Mouse (Mus musculus) CD4-positive, CD25-positive, alpha-beta regulatory T cell, adult 2 months (primary cell): ENCODE data around the gene Reps2.

Experiments used
- DNase-seq: peaks from one replicate; pipeline ENCODE4 v3.0.0-alpha.2; 2012; ENCODE audit warnings: low read depth, low spot score

The Reps2 gene

DNA sequence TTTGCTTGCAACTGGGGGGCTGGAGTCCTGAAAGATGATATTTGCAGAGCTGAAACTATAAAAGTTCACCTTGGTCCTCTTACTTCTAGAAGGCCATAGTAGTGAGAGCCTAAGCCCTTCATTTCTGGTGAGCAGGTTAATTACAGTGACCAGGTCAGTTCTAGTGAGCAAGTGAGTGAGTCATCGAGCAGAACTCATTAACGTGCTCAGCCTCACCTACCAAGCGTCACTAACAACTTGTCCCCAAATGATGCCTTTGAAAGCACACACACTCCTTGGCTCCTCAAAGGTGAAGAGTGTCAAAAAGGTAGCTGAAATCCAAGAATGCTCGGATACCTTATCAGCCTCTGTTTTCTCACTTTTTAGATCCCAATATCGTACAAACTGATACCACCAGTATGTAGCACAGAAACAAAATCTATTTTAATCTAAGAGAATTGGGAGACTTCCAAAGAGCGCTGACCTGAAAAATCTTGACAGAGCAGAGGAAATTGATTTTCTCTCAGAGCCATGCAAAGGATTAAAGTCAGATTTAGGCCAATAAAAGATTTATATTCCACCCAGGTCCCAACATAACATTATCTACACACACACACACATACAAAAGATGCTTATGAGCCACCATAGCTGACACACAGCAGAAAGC, 53.2 kb downstream of the Reps2 start:
- DNase-seq = no peak

- no peak for DNase-seq
Observed at GRCm38 (mm10) chrX:162589173-162589805, 54.2 kb downstream of the Reps2 start.

- no peak for DNase-seq
Observed at GRCm38 (mm10) chrX:162584349-162584748, 59.1 kb downstream of the Reps2 start.

GRCm38 (mm10) chrX:162580521-162580920, 62.9 kb downstream of the Reps2 start:
- no peak for DNase-seq

GRCm38 (mm10) chrX:162568439-162568838, 75.0 kb downstream of the Reps2 start:
- DNase-seq = no peak

DNA sequence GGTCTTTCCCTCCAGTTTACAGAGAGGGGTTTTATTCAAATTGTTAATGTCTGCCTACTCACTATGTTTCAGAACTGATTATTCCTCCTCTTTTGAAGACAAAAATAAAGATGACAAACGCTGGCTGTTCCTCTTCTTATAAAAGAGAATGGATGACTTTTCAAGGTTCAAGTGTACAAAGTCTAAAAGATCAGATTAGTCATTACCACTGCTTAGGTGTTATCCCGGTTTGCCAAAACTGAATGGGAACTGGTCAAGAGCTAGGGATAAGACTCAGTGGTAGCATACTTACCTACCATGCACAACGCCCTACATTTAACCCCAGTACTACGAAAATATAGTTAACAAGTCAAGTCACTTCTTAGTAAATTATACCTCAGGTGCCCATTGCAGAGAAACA, 77.9 kb downstream of the Reps2 start:
- DNase-seq = no peak

DNA sequence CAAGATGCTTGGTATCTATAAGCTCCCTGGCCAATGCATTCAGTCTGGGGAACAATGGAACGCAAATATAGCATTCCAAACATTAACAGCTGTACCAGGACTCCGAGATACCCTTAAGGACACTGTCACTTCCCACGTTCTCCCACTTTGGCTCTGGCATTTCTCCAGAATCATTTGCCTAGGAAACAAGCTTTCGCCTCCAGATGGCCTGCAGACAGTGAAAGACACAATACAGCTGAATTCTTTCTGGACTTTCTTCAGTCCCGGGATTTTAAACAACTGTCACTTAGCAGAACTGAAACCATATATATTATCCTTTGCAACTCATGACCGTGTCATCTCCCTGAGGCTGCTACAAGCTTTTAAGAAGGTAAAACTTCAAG, 87.0 kb downstream of the Reps2 start:
- DNase-seq = no peak

DNA sequence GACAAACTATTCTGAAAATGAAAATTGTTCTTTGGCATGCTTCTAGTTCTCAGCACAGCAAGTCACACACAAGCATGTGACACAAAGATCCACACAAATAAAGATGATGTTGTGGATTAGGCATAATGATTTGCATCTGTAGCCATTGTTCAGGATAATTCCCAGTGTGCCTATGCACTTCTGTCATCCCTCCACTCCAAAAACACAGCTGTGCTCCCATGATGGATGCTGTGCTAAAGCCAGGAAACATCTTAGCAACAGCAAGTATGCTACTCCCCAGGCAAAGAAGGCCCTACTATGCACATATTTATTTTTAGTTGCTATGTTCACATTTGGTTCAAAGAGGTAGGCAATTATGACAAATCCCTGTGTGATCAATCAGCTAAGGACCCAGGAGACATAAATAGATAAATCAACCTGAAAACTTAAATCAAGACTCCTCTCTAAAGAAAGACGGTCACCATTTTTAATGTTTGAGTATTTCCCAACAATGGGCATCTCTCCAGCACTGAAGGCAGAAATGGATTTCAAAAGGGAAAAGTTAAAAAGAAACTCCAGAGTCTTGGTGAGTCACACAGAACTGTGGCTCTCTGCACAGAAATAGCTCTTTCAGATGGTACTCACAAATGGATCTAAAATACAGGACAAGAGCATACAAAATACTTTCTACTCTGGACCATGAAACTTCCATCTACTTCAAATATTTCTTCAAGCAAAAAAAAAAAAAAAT, 87.6 kb downstream of the Reps2 start:
- DNase-seq = no peak

DNA sequence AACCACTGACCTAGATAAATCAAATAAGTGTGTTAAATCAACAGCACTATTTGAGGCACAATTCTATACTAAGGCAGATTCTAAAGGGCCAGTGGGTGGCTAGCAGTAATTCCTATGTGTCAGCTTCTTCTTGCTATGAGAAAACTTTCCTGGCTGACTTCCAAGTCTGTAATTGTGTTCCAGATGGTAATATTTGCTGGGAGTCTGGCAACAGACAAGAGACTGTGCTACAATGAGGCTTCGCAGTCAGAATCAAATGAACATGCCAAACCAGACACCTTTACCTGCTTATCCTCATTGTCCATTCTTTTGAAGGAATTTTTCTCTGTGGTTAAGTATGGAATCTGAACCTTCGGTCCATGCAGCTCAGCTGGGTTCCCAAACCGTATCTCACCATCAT, 88.9 kb downstream of the Reps2 start:
- no peak for DNase-seq

- no peak for DNase-seq
Observed at GRCm38 (mm10) chrX:162552383-162552782, 91.1 kb downstream of the Reps2 start.

GRCm38 (mm10) chrX:162545037-162545436, 98.4 kb downstream of the Reps2 start:
- no peak for DNase-seq

- DNase-seq = no peak
Observed at GRCm38 (mm10) chrX:162542576-162543227, 100.7 kb downstream of the Reps2 start.

- DNase-seq = no peak
Observed at GRCm38 (mm10) chrX:162541961-162542360, 101.5 kb downstream of the Reps2 start.

- no peak for DNase-seq
Observed at GRCm38 (mm10) chrX:162531016-162531415, 112.4 kb downstream of the Reps2 start.

DNA sequence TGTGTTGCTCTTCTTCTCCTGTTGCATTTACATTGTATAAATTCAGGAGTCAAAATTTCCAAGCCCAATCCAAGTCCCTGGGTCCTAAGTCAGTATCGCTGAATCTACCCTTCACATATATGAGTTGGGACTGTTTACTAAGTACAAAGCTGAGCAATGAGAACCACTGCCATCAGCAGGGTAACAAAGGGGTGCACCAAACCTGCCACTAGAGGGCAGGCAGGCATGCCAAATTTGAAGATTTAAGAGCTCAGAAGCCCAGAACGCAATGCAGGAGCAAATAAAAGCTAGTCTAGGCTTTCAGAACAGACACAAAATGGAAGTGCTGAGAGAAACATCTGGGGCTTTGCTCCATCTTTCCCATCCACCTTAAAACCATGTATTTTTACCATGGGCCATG, 116.2 kb downstream of the Reps2 start:
- DNase-seq = peak; percentile 6

GRCm38 (mm10) chrX:162521831-162522514, 121.5 kb downstream of the Reps2 start:
- no peak for DNase-seq

DNA sequence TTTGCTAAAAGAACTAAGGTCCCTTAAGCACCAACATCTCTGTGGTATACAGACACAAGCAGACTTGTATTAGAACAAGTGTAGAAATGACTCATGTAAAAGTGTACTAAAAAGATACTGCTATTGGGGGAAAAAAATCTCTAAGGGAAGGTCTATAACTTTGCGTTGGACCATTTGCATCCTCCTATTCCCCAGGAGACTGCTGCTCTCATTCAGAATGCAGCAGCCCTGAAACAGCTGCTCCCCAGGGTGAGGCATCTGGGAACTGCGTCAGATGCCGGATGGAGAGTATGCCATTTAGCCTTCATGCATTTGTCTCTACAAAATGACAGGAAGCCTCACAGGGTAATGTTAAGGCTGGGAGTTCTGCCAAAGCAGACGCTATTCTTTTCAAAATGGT, 122.3 kb downstream of the Reps2 start:
- DNase-seq = no peak

DNA sequence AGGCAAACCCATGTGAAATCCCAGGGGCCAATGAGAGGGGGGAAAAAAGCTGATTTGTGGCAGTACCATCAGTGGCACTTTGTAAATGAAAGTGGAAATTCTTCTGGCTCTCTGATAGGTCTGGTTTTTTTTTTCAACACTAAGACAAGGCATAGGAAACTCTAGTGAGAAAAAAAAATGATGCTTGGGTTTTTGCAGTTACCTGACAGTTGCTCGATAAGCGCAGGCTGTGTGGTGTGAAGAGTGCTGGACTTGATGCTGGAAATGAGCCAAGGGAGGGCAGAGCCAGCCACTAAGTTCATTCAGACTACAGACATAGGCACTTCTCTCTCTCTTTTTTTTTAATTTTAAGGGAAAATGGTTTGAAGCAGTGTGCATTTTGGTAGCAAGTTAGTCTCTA, 123.1 kb downstream of the Reps2 start:
- DNase-seq = no peak

GRCm38 (mm10) chrX:162510426-162510980, 132.9 kb downstream of the Reps2 start:
- no peak for DNase-seq

- DNase-seq = no peak
Observed at GRCm38 (mm10) chrX:162505186-162505585, 138.3 kb downstream of the Reps2 start.

DNA sequence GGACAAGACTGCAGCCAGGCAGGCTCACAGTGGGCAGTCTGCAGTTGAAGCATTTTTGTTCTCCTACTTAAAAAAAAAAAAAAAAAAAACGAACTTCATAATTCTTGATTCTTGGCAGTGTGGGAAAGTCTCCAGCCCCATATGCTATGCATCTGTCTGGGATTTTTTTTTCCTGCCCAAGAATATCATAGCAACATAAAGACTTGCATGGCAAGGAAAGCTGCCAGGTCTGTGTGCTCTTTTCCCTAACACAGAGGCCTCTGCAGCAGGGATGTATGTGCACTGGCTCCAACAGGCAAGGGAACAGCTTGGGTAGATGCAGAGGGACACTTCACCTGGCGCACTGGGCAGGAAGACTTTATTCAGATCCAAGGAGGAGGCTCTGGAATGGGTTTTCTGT, 140.0 kb downstream of the Reps2 start:
- DNase-seq = no peak

DNA sequence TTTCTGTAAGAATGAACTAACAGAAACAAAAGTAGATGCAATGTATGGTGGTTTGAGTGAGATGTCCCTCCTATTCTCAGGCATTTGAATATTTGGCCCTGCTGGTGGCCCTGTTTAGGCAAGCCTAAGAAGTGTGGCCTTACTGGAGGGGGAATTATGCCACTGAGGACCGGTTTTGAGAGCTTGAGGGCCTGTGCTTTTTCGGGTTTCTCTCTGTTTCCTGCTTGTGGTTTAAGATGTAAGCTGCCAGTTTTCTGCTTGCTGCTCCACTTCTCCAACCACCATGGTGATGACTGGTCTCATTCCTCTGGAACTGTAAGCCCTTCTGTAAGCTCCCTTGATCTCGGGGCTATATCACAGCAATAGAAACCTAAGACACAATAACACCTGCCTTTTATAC, 142.5 kb downstream of the Reps2 start:
- no peak for DNase-seq
